Mouse (Mus musculus) heart, postnatal 10 days (tissue): ENCODE measurements at regions not wholly inside any gene's neighbourhood (a gene's known extent, or its start where the extent isn't known, plus 50 kb on each side); places are given as distances from the start of the nearest gene placed in this dataset.
A peak's percentile ranks its signal among the peaks of the same experiment; 100 is the strongest.

Experiments
- DNase-seq, 2 experiments: peaks; one replicate each; pipeline ENCODE4 v3.0.0; 2021
- intact Hi-C: fragments of 180-260 bp; cut with DNase I; formaldehyde crosslinking; loops from one replicate; pipeline ENCODE4 v1.15.1; 2025

DNA sequence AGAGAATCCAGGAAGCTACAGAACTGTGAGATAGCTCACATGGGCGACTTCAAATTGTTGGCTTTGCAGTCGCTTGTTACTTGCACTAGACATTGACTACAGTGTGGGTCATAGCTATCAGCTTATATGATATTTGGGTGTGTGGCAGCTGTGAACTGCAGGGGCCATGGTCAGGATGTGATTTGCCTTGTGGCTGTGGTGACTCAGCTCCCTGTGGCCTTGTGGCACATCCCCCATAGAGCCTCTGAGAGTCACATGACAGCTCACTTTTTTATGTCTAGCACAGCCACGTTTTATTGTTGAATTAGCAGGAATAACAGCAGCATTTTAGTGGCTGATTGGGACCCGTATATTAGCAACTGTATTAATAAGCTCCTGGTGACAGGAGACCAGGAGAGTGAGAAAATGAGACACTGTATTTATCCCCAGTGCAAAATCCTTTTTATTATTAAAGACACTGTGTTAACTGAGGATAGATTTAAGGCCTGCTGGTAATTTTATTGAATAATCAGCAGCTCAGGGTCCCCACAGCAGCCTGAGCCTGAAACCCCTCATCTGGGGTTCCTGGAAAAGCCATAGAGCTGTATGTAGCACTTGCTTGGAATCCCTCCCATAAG lies 141.7 kb downstream of the 9530068E07Rik start:
- DNase-seq: no peak
- intact Hi-C loops: no loop called here

DNA sequence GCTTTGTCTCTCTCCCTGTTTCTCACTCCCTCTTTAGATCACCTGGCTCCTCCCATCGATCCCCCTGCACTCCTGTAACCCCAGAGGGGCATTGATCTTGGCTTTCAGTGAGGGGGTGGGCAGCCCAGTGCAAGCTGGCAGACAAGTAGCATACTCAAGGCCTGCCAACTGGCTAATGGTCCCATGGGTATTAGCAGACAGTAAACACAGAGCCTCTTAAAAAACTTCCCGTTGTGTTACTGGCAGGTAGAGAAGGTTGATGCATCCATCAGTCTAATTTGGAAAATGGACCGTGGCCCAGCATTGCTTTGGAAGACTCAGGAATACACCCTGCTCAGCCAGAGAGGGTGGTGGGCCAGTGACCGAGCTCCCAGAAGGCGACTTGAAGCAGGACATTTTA lies 145.0 kb downstream of the 9530068E07Rik start:
- DNase-seq: no peak
- intact Hi-C loops: no loop called here

DNA sequence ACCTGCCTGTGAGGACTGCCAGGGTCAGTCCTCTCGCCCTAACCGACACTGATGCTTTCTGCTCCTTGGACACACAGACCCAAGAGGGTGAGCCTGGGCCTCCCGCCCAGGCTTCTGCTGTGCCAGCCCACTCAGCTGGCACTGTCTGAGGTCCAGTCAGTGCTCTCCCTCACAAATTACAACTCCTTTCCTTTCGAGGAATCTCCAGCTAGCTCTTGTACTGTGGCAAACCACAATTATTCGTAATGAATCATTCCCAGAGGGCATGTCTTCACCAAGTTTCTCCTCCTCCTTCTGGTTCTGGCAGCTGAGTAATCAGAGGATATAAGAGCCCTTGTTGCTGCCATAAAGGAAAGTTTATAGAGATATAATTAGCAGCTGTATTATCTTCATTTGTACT lies 155.2 kb downstream of the 9530068E07Rik start:
- intact Hi-C loops: no loop called here
- no peak for DNase-seq

DNA sequence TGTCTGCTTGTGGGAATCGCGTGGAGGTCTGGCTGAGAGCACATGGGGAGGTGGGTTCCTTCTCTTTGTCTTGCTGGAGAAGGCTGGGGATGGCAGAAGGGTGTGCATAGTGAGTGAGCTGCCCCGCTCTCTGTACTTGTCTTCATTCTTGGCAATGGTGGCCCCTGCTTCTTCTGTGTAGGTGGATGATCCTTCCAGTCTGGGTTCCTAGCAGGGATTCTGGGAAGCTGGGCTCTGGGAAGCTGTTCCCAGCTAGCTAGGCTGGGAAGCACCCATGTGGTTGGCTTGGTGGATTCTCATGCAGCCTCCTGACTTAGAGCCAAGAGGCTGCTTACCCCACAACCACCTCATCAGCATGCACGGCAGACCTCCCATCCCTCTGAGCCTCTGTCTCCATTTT lies 156.6 kb downstream of the 9530068E07Rik start:
- intact Hi-C loops: no loop called here
- no peak for DNase-seq

DNA sequence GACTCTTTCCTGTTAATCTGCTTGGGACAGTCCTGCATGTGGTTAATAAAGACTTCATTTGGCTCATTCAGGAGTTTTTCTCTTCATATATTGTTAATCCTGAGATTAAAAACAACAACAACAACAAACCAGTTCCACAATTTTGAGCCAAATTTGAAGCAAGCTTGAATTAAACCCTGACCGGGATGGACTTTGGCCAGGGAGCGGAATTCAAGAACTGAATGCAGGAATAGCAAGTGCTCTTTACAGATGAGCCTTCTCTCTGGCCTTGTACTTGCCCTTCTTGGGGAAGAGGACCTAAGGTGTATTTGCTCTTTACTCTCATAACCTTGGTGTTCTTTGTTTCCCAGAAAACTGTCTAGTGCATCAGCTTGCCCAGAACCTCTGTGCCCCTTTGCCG lies 161.6 kb downstream of the 9530068E07Rik start:
- no peak for DNase-seq
- intact Hi-C loops: no loop called here

DNA sequence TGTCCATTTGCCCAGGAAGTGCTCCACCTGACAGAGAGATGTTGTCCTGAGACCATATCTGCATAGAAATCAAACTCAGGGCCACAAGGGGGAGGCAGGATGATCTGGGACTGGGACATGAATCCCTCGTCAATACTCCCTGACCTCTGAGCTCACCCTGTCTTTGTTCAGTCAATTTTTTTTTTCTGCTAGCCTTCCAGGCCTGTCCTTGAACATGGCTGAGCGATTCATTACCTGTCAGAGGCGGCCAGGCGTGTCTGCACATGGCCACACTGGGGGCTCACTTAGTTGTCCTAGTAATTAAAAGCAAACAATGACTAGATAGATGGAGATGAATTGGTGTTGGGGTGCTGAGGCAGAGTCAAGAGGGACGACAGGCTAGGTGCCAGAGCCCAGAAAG lies 162.6 kb downstream of the 9530068E07Rik start:
- intact Hi-C loops: no loop called here

DNA sequence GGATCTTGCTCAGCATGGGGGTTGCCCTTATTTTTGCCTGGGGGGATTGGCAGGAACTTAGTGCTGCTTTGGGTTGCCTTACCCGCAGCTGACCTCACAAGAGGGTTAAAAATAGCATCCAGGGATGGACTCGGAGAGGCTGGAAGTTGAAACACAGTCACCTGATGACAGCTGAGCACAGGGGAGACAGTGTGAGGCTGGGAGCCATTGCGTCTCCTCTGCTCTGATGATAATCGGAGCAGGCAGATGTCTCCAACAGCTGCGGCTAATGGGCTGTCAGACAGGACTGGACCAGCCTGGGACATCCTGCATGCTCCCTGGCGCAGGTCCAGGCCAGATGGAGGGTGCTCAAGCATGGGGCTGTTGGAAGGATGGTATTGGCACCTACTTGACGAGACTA lies 165.1 kb downstream of the 9530068E07Rik start:
- peak; percentile 32 to 51 for DNase-seq
- intact Hi-C loops: no loop called here

More for the DNA sequence above, 162.6 kb downstream of the 9530068E07Rik start:
- DNase-seq: no peak

DNA sequence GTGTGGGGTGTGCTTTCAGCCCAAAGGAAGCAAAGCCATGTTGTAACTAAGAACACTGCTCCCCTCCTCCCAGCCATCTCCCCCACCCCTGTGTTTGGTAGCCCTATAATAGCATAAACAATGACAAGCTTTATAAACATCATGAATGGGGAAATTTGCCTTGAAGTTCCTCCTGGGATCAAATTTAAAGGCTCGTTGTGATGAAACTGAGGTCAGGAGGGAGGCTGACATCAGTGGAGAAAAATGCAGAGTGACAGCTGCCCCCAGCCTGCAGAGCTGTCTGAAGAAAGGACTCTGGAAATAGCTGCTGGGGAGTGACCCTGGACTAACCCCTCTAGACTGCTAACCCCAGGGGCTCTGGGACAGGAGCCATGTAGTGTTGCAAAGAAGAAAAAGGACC lies 169.2 kb downstream of the 9530068E07Rik start:
- intact Hi-C loops: no loop called here
- peak; percentile 42 to 47 for DNase-seq

DNA sequence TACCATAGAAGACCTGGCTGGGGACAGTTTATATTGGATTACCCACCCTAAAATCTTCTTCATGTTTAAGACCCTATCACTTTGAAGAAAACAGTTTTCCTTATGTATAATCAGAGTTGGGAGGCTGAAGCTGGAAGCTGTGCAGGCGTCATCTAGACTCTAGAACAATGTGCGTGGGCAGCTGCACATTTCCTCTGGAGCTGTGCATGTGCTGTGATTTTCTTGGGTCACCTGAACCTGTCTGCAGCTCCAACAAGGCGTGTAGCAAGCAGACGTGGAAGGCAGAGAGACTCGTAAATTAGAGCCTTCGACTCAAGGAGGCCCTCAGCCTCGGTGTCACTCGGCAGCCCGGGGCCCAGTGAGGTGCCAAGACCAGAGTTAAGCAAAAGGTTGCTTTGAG lies 169.8 kb downstream of the 9530068E07Rik start:
- no peak for DNase-seq
- intact Hi-C loops: no loop called here

DNA sequence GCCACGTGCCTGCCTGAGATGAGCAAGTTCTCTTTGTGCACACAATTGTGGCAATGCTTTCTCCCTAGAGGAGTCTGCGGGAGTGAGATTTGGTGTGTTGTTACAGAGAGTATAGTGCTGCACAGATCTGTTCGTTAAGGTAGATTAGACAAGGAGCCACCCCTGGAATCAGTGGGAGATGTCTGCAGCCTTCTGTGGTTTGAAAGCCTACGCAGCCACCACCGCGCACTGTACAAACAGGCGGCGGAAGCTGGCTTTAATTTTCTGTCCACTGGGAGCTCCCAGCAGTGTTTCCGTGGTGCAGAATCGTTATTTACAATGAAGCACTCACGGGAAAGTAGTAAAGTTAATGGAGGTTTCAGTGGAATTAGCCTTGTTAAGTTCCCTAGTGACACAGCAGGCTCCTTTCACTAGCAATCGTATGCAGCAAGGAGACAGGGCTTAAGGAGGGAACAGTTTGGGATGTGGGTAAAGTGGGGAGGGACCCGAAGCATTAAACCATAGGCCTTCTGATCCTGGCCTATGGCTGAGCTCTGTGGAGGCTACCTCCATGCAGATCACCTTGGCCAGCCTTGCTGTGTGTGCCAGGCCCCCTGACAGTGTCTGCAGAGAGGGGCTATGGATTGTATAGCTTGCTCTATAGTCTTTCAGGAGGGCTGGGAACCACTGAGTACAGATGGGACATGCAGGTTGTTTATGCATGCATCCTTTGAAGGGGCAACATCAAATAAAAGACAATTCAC lies 171.9 kb downstream of the 9530068E07Rik start:
- intact Hi-C loops: no loop called here

DNA sequence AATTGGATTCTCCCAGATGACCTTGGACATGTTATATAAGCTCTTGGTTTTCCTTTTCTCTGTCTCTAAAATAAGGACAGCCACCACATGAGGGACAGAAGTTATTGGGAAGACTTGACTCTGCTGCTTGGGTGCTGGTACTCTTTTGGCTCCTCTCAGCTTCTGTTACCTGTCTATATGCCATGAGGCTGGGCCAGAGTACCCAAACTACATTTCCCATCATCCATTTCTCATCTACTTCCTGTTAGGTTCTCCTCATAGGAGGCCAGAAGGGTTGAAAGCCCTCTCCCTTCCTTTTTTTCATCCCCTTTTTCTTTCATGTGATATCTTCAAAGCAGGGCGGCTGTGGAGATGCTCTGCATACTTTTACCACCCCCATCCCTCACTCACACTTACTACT lies 172.6 kb downstream of the 9530068E07Rik start:
- intact Hi-C loops: no loop called here

More for the DNA sequence above, 171.9 kb downstream of the 9530068E07Rik start:
- no peak for DNase-seq

DNA sequence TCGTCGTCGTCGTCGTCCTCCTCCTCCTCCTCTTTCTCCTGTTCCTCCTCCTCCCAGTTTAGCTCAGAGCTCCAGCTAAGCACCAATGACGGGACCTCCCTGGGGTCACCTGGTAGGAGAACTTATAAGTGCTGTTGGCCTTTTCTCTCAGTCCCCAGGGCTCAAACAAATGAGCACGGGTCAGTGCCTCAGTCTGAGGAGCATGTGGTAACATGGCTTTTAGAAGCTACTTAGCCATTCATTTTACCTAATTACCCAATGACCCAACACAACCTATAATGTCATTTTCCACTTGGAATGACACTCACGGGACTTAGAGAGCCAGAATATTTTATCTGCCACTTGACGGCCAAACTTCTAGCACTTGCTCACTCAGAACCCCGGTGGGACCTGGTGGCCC lies 173.5 kb downstream of the 9530068E07Rik start:
- intact Hi-C loops: no loop called here
- no peak for DNase-seq

More for the DNA sequence above, 172.6 kb downstream of the 9530068E07Rik start:
- no peak for DNase-seq

DNA sequence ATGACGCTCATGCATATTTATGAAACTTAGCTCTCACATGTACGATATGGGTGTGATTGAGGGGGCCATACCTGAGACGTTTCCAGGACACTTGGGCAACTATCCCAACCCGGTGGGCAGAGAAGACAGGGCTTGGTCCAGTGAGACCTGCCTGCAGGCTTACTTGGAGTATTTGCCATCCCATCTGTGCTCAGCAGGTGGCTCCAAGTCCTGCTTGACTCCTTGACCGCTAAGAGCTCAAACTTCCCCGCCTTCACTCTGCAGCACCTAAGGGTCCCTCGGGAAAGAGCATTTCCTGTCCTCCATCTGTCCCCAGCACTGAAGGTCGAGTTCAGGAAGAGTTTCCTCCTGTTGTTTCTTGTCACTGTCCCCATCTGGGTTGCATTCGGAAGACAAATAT lies 182.2 kb downstream of the 9530068E07Rik start:
- no peak for DNase-seq
- intact Hi-C loops: no loop called here

DNA sequence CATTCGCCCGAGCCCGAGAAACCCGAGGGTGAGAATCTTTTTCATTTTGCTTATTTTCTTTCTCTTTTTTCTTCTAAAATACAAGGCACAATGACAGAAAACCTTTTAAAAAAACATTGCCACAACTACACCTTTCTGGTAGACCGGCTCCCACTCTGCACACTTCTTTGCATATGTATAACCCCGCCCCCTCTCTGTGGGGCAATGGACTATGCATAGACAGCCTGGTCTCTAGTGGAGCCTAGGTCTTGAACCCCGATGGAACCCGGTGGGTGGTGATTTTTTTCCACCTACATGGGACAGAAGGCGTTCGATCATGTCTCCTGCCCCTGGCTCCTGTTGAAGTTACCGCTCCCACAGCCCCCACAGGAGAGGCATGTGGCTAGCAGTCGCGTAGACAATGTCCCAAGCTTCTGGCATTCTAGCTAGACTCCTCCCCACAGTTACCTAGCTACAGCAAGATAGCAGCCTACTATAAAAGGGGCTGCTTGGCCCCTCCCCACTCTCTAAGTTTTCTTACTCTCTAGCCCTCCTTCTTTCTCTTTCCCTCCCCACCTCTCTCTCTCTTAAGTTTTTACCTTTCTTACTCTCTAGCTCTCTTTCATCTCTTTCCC lies 183.6 kb downstream of the 9530068E07Rik start:
- no peak for DNase-seq
- intact Hi-C loops: no loop called here

DNA sequence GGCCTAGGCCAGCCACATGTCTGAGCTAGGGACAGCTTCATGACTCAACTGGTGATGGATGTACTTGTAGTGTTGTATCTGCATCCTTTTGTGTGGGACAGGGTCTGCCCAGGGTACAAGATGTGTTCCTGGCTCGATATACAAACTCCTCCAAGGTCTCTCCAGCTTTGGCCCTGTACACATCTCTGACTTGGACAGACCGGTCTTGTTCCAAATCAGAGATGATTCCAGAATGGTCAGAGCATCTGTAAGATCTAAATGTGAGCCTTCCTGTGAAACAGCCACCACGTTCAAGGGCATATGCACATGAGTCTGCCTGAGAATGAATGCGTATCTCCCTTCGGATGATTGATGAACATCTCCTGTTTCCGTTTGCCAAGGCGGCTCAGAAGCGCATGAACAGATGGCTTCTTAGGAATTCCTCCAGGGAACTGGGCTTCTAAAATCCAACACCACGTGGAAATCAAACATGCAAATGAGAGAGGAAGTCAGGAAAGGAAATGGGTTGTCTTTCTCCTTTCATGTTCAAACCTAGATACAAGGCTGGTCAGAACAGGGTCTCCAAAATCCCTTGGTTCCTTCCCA lies 172.7 kb upstream of the Fstl4 start:
- intact Hi-C loops: no loop called here
- DNase-seq: no peak

DNA sequence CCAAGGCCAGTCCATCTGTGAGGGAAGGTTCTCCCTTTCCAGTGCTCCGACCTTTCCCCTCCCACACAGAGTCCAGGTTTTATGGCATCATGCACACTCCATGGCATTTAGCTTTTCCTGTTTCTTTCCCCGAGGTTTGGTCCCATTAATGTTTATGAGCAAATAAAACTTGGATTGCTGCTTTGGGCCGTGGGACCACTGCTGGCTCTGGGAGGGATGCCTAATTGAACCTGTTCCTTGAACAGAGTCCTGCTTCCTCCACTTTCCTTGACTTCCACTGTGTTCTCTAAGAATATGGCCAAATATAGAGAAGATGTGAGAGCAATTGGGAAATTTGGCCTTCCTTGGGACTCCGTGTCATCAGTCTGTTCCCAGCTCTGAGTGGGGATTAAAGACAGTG lies 170.3 kb upstream of the Fstl4 start:
- no peak for DNase-seq
- intact Hi-C loops: no loop called here

DNA sequence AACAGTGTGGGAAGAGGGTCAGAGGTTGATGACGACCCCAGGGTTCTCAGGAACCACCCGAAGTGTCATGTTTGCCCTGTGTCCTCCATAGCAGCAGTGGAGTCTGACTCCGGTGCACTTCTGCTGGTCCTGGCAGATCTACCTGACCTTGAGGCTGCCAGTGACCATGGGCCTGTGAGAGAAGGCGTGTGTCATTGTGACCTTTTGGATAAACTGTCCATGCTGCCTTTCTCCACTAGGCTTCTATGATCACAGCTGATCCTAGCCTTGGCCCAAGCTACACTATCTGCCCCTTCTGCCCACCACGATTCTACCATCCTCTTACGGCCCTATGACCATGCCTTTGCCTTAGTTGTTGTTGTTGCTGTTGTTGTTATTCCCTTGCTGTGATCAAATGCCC lies 163.2 kb upstream of the Fstl4 start:
- DNase-seq: no peak
- intact Hi-C loops: no loop called here

DNA sequence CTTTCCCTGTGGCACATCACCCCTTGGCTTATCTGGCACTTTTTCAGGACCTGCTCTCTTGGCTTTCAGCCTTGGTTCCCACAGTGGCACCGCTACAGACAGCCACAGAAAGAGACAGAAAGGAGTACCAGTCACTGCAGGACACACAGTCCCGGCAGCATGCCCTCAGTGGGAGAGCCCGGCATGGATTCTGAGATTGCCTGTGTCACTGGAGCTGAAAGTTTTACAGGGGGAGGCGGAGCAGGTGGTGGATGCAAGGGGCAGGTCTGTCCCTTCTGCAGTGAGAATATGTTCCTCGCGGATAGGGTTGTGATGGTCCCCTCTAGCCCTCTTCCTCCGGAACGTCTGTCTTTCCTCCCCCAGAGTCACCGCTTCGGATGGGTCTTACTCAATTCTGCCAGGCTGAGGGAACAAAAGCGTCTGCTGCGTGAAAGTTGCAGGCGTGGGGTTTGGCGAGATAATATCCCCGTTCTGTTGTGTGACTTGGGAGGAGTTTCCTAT lies 162.3 kb upstream of the Fstl4 start:
- peak; percentile 17 to 23 for DNase-seq
- intact Hi-C loops: no loop called here

DNA sequence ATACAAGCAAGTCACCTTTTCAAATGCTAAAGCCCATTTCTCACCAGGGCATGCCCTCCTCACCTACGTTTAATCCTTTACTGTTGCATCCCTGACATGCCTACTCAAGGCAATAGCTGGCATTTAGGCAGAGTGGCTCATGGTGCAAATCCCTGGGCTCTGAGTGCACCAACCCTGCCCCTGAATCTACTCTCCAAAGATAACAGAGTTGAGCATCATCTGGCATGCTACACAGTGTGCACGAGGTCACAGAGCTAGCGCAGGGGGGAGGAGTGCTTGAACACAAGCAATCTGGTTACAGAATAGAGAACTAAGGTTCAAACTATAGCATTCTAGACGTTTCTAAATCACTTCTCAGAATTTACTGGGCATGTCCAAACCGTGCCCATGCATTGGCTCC lies 161.6 kb upstream of the Fstl4 start:
- DNase-seq: no peak
- intact Hi-C loops: no loop called here

DNA sequence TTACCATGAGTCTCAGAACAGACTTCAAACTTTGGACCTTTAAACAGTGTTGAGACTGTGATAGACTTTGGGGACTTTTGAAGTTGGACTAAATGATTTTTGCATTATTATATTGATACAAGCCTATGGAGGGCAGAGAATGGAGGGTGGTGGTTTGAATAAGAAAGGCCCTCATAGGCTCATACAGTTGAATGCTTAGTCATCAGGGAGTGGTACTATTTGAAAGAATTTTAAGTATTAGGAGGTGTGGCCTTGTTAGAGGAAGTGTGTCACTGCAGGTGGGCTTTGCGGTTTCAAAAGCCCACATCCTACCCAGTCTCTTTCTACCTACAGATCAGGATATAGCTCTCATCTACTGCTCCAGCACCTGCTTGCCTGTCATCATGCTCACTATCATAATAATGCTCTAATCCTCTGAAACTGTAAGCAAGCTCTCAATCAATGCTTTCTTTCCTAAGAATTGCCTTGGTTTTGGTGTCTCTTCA lies 153.7 kb upstream of the Fstl4 start:
- intact Hi-C loops: no loop called here
- no peak for DNase-seq

DNA sequence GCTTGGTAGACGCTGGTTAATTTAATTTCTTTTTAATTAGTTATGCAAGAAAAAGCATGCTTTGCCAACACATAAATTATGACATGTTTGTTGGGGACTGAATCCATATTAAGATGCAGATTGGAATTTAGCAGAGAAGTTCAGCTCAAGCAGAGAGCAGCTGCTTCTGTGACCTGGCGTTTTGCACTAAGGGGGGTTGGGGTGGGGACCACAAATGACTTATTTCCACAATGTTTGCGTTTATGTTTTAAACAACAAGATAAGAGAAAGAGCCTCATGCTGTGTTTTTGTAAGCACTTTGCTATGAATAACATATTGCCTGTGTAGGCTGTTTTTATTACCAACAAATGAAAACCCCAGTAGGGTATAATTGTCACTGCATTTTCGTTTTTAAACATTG lies 148.8 kb upstream of the Fstl4 start:
- intact Hi-C loops: no loop called here
- no peak for DNase-seq
